In genomic region chr2:127648145-127648544, GRCm38 (mm10) we compare ENCODE assay signal across 35 mouse cellular contexts. TPM values are rescaled to one million over a fixed set of nuclear protein-coding genes. Genes with fewer than 3 reads are reported as not detected.
"Had no signal": no experiment of that assay in that cellular context is flagged by ENCODE, and none has a peak within 500 bp of the region (broad histone marks: within the 10 kb centered on the region; RNA-seq: fewer than 3 reads in every experiment).

No protein-coding gene starts in this region.

- H3K4me3 ChIP-seq: heart, embryonic 10.5 days; heart, embryonic 12.5 days; heart, embryonic 13.5 days; heart, embryonic 15.5 days; hindbrain, embryonic 10.5 days; hindbrain, embryonic 12.5 days; hindbrain, embryonic 13.5 days; hindbrain, embryonic 15.5 days; intestine, embryonic 15.5 days; kidney, embryonic 15.5 days; layer of hippocampus, adult 2 months had no signal

- H3K36me3 ChIP-seq: heart, embryonic 10.5 days; heart, embryonic 12.5 days; heart, embryonic 13.5 days; heart, embryonic 15.5 days; hindbrain, embryonic 10.5 days; hindbrain, embryonic 12.5 days; hindbrain, embryonic 13.5 days; hindbrain, embryonic 15.5 days; intestine, embryonic 15.5 days; kidney, embryonic 15.5 days had no signal

- H3K27me3 ChIP-seq: hindbrain, embryonic 15.5 days had no signal

- H3K4me1 ChIP-seq: heart, embryonic 10.5 days; heart, embryonic 12.5 days; hindbrain, embryonic 12.5 days; hindbrain, embryonic 13.5 days; hindbrain, embryonic 15.5 days; intestine, embryonic 15.5 days had no signal

- ATAC-seq: hindbrain, embryonic 16.5 days; hindbrain, postnatal 0 days; inflammation-experienced regulatory T-cells, adult 6 months; intestine, embryonic 15.5 days; intestine, embryonic 16.5 days; intestine, postnatal 0 days had no signal

- H3K27ac ChIP-seq: heart, embryonic 10.5 days; heart, embryonic 13.5 days; heart, embryonic 15.5 days; hindbrain, embryonic 10.5 days; hindbrain, embryonic 12.5 days; hindbrain, embryonic 13.5 days; hindbrain, embryonic 14.5 days; hindbrain, embryonic 15.5 days; hindbrain, postnatal 0 days; intestine, embryonic 15.5 days; kidney, embryonic 15.5 days; kidney, postnatal 0 days; layer of hippocampus, adult 2 months had no signal

- H3K9ac ChIP-seq: heart, embryonic 12.5 days; heart, embryonic 13.5 days; heart, embryonic 15.5 days; hindbrain, embryonic 12.5 days; hindbrain, embryonic 13.5 days; hindbrain, embryonic 14.5 days; hindbrain, embryonic 15.5 days; intestine, embryonic 15.5 days; kidney, embryonic 15.5 days had no signal

- DNase-seq: heart, postnatal 10 days; heart, postnatal 14 days; heart, postnatal 36 days; heart, postnatal 4 days; kidney, adult 11 months; kidney, adult 18-20 months; kidney, adult 2 months; kidney, adult 8-10 months; kidney, adult 9 months; kidney, postnatal 10 days; kidney, postnatal 14 days; kidney, postnatal 25 days; kidney, postnatal 36 days; kidney, postnatal 4 days; layer of hippocampus, adult 9-11 months; layer of hippocampus, postnatal 36 days had no signal

- H3K9me3 ChIP-seq: heart, embryonic 10.5 days; heart, embryonic 12.5 days; heart, embryonic 13.5 days; heart, embryonic 15.5 days; hindbrain, embryonic 10.5 days; hindbrain, embryonic 12.5 days; hindbrain, embryonic 13.5 days; hindbrain, embryonic 15.5 days; intestine, embryonic 15.5 days; kidney, embryonic 15.5 days had no signal

- H3K4me2 ChIP-seq: heart, embryonic 11.5 days; heart, embryonic 12.5 days; heart, embryonic 13.5 days; heart, embryonic 15.5 days; hindbrain, embryonic 12.5 days; hindbrain, embryonic 13.5 days; hindbrain, embryonic 14.5 days; hindbrain, embryonic 15.5 days; intestine, embryonic 15.5 days; kidney, embryonic 15.5 days had no signal

RNA-seq across cellular contexts. Expression of gene Mal, which starts 8.3 kb away (rescaled TPM):
- polyA plus RNA-seq: inflammation-experienced regulatory T-cells, adult 6 months had no signal
